Mouse (Mus musculus) liver, embryonic 14.5 days (tissue): Measurements from ENCODE around the gene Ramp1.

Experiments
- CTCF ChIP-seq: IDR thresholded peaks from 2 replicates; pipeline ENCODE4 v1.5.1; 2016; ENCODE audit warnings: antibody characterized with exemption, low read depth, control low read depth
- EP300 ChIP-seq: IDR thresholded peaks from 2 replicates; pipeline ENCODE4 v1.6.1; 2016; ENCODE audit warnings: antibody characterized with exemption, low read depth

DNA sequence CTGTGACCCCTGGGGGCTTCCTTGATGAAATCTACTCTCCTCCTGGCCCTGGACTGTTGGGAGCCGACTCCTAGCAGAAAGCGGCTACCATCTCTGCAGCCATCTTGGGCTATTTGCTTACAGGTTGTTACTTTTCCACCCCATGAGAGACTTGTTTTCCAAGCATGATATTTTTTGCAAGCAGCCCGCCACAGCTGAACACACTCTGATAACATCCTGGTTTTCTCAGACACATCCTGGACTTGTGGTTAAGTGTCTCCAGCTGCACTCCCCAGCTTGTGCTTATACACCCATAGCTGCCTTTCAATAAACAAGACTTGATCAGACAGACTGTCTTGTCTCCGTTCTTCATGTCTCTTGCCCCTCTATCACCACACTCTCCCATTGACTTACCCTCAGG lies 61.6 kb downstream of the Ramp1 start:
- no peak for TF ChIP-seq EP300
- TF ChIP-seq CTCF: no peak
